Mouse (Mus musculus) MEL (cell line): Measurements from ENCODE around the gene Zbtb20. TPM values are rescaled to one million over a fixed set of nuclear protein-coding genes. Genes with fewer than 3 reads are reported as not detected.
A peak's percentile ranks its signal among the peaks of the same experiment; 100 is the strongest.

Source experiments
- DNase-seq: peaks from one replicate; pipeline ENCODE4 v3.0.0; 2011; ENCODE audit warnings: low read depth, low spot score
- H3K27ac ChIP-seq: 2 replicates; pipeline ENCODE4 v1.5.1; 2012; ENCODE audit warnings: low read depth, mild to moderate bottlenecking, control low read depth, low read length, moderate library complexity; ENCODE audit not compliant: control insufficient read depth
- H3K27me3 ChIP-seq, 2 experiments: fragments of 150-350 bp in 1 of 2; sonication (generic) in 1 of 2; 2 replicates each; pipeline ENCODE4 v1.6.1; 2012; ENCODE audit warnings: low read length in 2 of 2, mild to moderate bottlenecking in 2 of 2, improper control_type of control experiment in 1 of 2, moderate library complexity in 1 of 2; ENCODE audit not compliant: insufficient read depth in 2 of 2, control insufficient read depth in 1 of 2
- H3K36me3 ChIP-seq, 2 experiments: 2 replicates each; pipeline ENCODE4 v1.6.1; 2012 to 2014; ENCODE audit warnings: low read length in 2 of 2, improper control_type of control experiment in 1 of 2, inconsistent platforms in 1 of 2, mild to moderate bottlenecking in 1 of 2; ENCODE audit not compliant: insufficient read depth in 2 of 2, control insufficient read depth in 1 of 2
- H3K4me1 ChIP-seq, 2 experiments: fragments of 150-350 bp in 1 of 2; sonication (generic) in 1 of 2; 2 replicates each; pipeline ENCODE4 v1.6.1; 2012; ENCODE audit warnings: low read length in 2 of 2, improper control_type of control experiment in 1 of 2, mild to moderate bottlenecking in 1 of 2; ENCODE audit not compliant: insufficient read depth in 2 of 2, control insufficient read depth in 1 of 2
- H3K4me3 ChIP-seq, 2 experiments: fragments of 150-350 bp in 1 of 2; sonication (generic) in 1 of 2; 2 replicates each; pipeline ENCODE4 v1.5.1; 2012; ENCODE audit warnings: low read depth in 2 of 2, low read length in 2 of 2, mild to moderate bottlenecking in 2 of 2, moderate library complexity in 2 of 2, control low read depth in 1 of 2, improper control_type of control experiment in 1 of 2; ENCODE audit not compliant: control insufficient read depth in 1 of 2, insufficient read depth in 1 of 2
- H3K79me2 ChIP-seq: 2 replicates; pipeline ENCODE4 v1.6.1; 2012; ENCODE audit warnings: mild to moderate bottlenecking, low read length, moderate library complexity; ENCODE audit not compliant: control insufficient read depth, poor library complexity, insufficient read depth
- H3K9ac ChIP-seq: 2 replicates; pipeline ENCODE4 v1.6.1; 2012; ENCODE audit warnings: low read depth, mild to moderate bottlenecking, control low read depth, low read length, moderate library complexity; ENCODE audit not compliant: control insufficient read depth, poor library complexity, severe bottlenecking
- H3K9me3 ChIP-seq: fragments of 150-350 bp; sonication (generic); replicated peaks from 2 replicates; pipeline ENCODE4 v1.6.1; 2012; ENCODE audit warnings: mild to moderate bottlenecking, low read length, improper control_type of control experiment, moderate library complexity; ENCODE audit not compliant: insufficient read depth
- BHLHE40 ChIP-seq: IDR thresholded peaks from 2 replicates; pipeline ENCODE4 v1.6.1; 2012; ENCODE audit warnings: low read depth, mild to moderate bottlenecking, inconsistent platforms, low read length, improper control_type of control experiment, borderline replicate concordance
- CTCF ChIP-seq, 3 experiments: IDR thresholded peaks in 2 of 3; conservative IDR thresholded peaks in 1 of 3; 2 replicates each; pipeline ENCODE4 v1.5.1; 2011 to 2012; ENCODE audit warnings: low read length in 3 of 3, low read depth in 2 of 3, mild to moderate bottlenecking in 2 of 3, improper control_type of control experiment in 1 of 3, inconsistent platforms in 1 of 3, mixed read lengths in 1 of 3, moderate library complexity in 1 of 3; ENCODE audit not compliant: control insufficient read depth in 1 of 3, insufficient read depth in 1 of 3, poor library complexity in 1 of 3, severe bottlenecking in 1 of 3
- E2F4 ChIP-seq: IDR thresholded peaks from 2 replicates; pipeline ENCODE4 v1.6.1; 2011; ENCODE audit warnings: low read depth, low read length, improper control_type of control experiment, borderline replicate concordance
- ELF1 ChIP-seq: IDR thresholded peaks from 2 replicates; pipeline ENCODE4 v1.6.1; 2014; ENCODE audit warnings: low read depth, mild to moderate bottlenecking, inconsistent platforms, low read length, improper control_type of control experiment, moderate library complexity
- EP300 ChIP-seq, 2 experiments: IDR thresholded peaks; 2 replicates each; pipeline ENCODE4 v1.6.1; 2011; ENCODE audit warnings: improper control_type of control experiment in 2 of 2, low read length in 2 of 2, low read depth in 1 of 2, mild to moderate bottlenecking in 1 of 2
- ETS1 ChIP-seq: IDR thresholded peaks from 2 replicates; pipeline ENCODE4 v1.6.1; 2012; ENCODE audit warnings: low read depth, mild to moderate bottlenecking, inconsistent platforms, low read length, improper control_type of control experiment, moderate library complexity
- GABPA ChIP-seq: IDR thresholded peaks from 2 replicates; pipeline ENCODE4 v1.6.1; 2012; ENCODE audit warnings: low read depth, mild to moderate bottlenecking, inconsistent platforms, low read length, improper control_type of control experiment, moderate library complexity
- GATA1 ChIP-seq: IDR thresholded peaks from 2 replicates; pipeline ENCODE4 v1.6.1; 2011; ENCODE audit warnings: low read depth, low read length, improper control_type of control experiment
- HCFC1 ChIP-seq: IDR thresholded peaks from 2 replicates; pipeline ENCODE4 v1.6.1; 2012; ENCODE audit warnings: low read depth, mild to moderate bottlenecking, inconsistent platforms, low read length, improper control_type of control experiment, moderate library complexity
- JUND ChIP-seq: IDR thresholded peaks from 2 replicates; pipeline ENCODE4 v1.6.1; 2011; ENCODE audit warnings: low read depth, mild to moderate bottlenecking, improper control_type of control experiment, low read length
- KAT2A ChIP-seq: conservative IDR thresholded peaks from 2 replicates; pipeline ENCODE4 v1.6.1; 2012; ENCODE audit warnings: low read depth, low read length, improper control_type of control experiment, inconsistent platforms
- MAFK ChIP-seq: IDR thresholded peaks from 2 replicates; pipeline ENCODE4 v1.6.1; 2011; ENCODE audit warnings: low read depth, mild to moderate bottlenecking, low read length, improper control_type of control experiment, borderline replicate concordance
- MAZ ChIP-seq: IDR thresholded peaks from 2 replicates; pipeline ENCODE4 v1.6.1; 2012; ENCODE audit warnings: low read depth, mild to moderate bottlenecking, inconsistent platforms, low read length, improper control_type of control experiment
- MYB ChIP-seq: IDR thresholded peaks from 2 replicates; pipeline ENCODE4 v1.6.1; 2011; ENCODE audit warnings: mild to moderate bottlenecking, low read depth, low read length, improper control_type of control experiment
- MYC ChIP-seq: IDR thresholded peaks from 2 replicates; pipeline ENCODE4 v1.6.1; 2011; ENCODE audit warnings: low read depth, mild to moderate bottlenecking, low read length, improper control_type of control experiment, moderate library complexity
- NRF1 ChIP-seq: IDR thresholded peaks from 2 replicates; pipeline ENCODE4 v1.6.1; 2014; ENCODE audit warnings: low read depth, mild to moderate bottlenecking, inconsistent platforms, low read length, improper control_type of control experiment, moderate library complexity; ENCODE audit not compliant: poor library complexity, insufficient read depth, severe bottlenecking
- POLR2A ChIP-seq, 2 experiments: IDR thresholded peaks; 2 replicates each; pipeline ENCODE4 v1.6.1; 2011 to 2012; ENCODE audit warnings: low read length in 2 of 2, mild to moderate bottlenecking in 2 of 2, control low read depth in 1 of 2, improper control_type of control experiment in 1 of 2, low read depth in 1 of 2, moderate library complexity in 1 of 2; ENCODE audit not compliant: control insufficient read depth in 1 of 2, insufficient read depth in 1 of 2, poor library complexity in 1 of 2
- POLR2AphosphoS2 ChIP-seq: IDR thresholded peaks from 2 replicates; pipeline ENCODE4 v1.6.1; 2011; ENCODE audit warnings: low read length, improper control_type of control experiment
- POLR2AphosphoS5 ChIP-seq: IDR thresholded peaks from 2 replicates; pipeline ENCODE4 v1.6.1; 2012; ENCODE audit warnings: low read depth, borderline replicate concordance, mild to moderate bottlenecking, inconsistent platforms, low read length, moderate library complexity, mixed read lengths
- RAD21 ChIP-seq: IDR thresholded peaks from 2 replicates; pipeline ENCODE4 v1.6.1; 2011; ENCODE audit warnings: mild to moderate bottlenecking, low read depth, low read length, improper control_type of control experiment
- SMC3 ChIP-seq: IDR thresholded peaks from 2 replicates; pipeline ENCODE4 v1.6.1; 2011; ENCODE audit warnings: low read depth, low read length, improper control_type of control experiment
- TBP ChIP-seq: IDR thresholded peaks from 2 replicates; pipeline ENCODE4 v1.8.0; 2011; ENCODE audit warnings: low read depth, low read length, improper control_type of control experiment
- UBTF ChIP-seq: IDR thresholded peaks from 2 replicates; pipeline ENCODE4 v1.6.1; 2012; ENCODE audit warnings: low read depth, mild to moderate bottlenecking, inconsistent platforms, low read length, improper control_type of control experiment, moderate library complexity, borderline replicate concordance; ENCODE audit not compliant: insufficient read depth
- ZKSCAN1 ChIP-seq: IDR thresholded peaks from 2 replicates; pipeline ENCODE4 v1.6.1; 2012; ENCODE audit warnings: low read depth, mild to moderate bottlenecking, inconsistent platforms, low read length, improper control_type of control experiment, moderate library complexity
- ZNF384 ChIP-seq: IDR thresholded peaks from 2 replicates; pipeline ENCODE4 v1.6.1; 2012; ENCODE audit warnings: low read depth, mild to moderate bottlenecking, inconsistent platforms, low read length, improper control_type of control experiment
- polyA plus RNA-seq, 2 experiments: library from polyadenylated mRNA; stranded (reverse) in 1 of 2; unstranded in 1 of 2; fragments of >175 nt in 1 of 2; fragments of >200 nt in 1 of 2; gene quantifications; 2 replicates each; pipeline versions ENCODE4 v1.2.1 to v1.2.4; 2012; ENCODE audit warnings: low replicate concordance in 2 of 2, low read depth in 1 of 2; ENCODE audit not compliant: insufficient read length in 2 of 2, insufficient read depth in 1 of 2, missing spikeins in 1 of 2
- total RNA-seq: library from RNA; depleted of rRNA; stranded (reverse); fragments of 300-350 nt; gene quantifications from 2 replicates; pipeline ENCODE4 v1.2.3, GENCODE M21; 2012

Zbtb20 gene
- total and polyA plus RNA-seq, 3 experiments = 0.17 to 0.27 TPM; not detected in 1

DNA sequence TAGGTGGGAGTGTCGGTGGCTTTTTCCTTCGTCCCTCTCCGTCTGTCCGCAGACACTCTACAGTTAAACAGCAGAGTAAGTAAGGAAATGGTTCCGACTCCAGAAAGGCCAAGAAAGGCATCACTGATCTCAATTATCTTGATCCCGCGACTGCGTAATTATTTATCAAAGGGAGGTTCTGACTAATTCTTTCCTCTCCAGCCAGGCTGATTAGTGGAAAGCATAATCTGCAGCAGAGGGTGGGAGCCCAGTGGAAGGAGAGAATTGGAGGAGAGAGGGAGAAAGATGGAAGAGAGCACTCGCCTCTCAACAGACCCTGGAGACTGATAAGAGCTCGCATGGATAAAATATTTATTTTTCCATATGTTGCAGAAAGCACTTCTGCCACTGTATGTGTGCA lies 697.1 kb downstream of the Zbtb20 start:
- peaks cover 0 to under 1% of the 10 kb centered on the region in 2 experiments; a peak in 1 of 4 replicates for H3K27me3 ChIP-seq
- no peak for TF ChIP-seq ZKSCAN1
- no peak for TF ChIP-seq EP300 (IDR thresholded peaks at IDR 0.05; ENCODE audit: low read depth in 1 of 2, low read length in 2 of 2)
- TF ChIP-seq GATA1 = no peak
- TF ChIP-seq KAT2A = no peak
- TF ChIP-seq HCFC1 = no peak
- no peak for TF ChIP-seq BHLHE40
- TF ChIP-seq MAFK = no peak
- no peak for TF ChIP-seq MYC
- no peak for TF ChIP-seq POLR2AphosphoS2
- no peak for TF ChIP-seq RAD21
- no peak for TF ChIP-seq MAZ
- no peak for TF ChIP-seq POLR2A (IDR thresholded peaks at IDR 0.05; ENCODE audit: control insufficient read depth in 1 of 2, insufficient read depth in 1 of 2, low read depth in 1 of 2, low read length in 2 of 2, poor library complexity in 1 of 2)
- peaks cover 0 to 2% of the 10 kb centered on the region in 2 experiments; a peak in 1 of 4 replicates for H3K36me3 ChIP-seq
- no peaks in the 10 kb centered on the region for H3K79me2 ChIP-seq
- H3K4me3 ChIP-seq = no peak overlapping the region
- no peaks in the 10 kb centered on the region for H3K9me3 ChIP-seq
- 0 out of 4 replicates have a peak, but pooled peaks cover 0 to 5% of the 10 kb centered on the region in 2 experiments for H3K4me1 ChIP-seq
- no peak overlapping the region for H3K9ac ChIP-seq
- no peak for DNase-seq
- no peak overlapping the region for H3K27ac ChIP-seq

DNA sequence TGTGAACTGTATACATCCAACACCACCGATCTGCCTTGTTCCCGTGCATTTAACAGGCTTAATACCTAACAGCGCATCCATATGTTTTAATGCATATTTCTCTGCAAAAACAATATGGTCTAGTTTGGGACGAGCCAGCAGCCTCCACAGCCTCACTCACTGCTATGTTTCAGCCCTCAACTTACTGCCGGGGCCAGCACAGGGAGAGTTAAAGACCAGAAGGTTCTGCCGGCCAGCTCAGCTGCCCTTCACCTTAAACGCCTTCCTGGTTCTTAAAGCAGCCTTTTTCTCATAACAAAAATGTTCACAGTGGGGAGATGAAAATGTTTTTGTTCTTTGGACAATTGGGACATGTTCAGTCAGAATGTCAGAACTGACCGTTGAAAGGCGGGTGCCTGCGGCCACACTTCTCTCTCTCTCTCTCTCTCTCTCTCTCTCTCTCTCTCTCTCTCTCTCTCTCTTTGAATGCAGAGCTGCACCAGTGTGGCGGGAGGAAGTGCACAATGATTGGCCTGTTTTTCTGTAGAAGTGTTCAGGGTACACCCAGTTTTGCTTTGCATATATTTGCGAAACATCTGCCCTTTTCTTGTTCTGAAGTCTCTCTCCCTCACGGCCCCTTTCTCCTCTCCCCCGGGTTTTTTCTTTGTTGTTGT lies 697.6 kb downstream of the Zbtb20 start:
- H3K79me2 ChIP-seq = no peaks in the 10 kb centered on the region
- H3K4me3 ChIP-seq = no peak overlapping the region
- no peaks in the 10 kb centered on the region for H3K9me3 ChIP-seq
- 0 out of 4 replicates have a peak, but pooled peaks cover 0 to 5% of the 10 kb centered on the region in 2 experiments for H3K4me1 ChIP-seq
- H3K9ac ChIP-seq = no peak overlapping the region
- H3K27ac ChIP-seq = no peak overlapping the region
- no peak for DNase-seq
- peaks cover 0 to 6% of the 10 kb centered on the region in 2 experiments; a peak in 2 of 4 replicates for H3K36me3 ChIP-seq
- no peak for TF ChIP-seq TBP
- TF ChIP-seq, all 39 proteins: peak for 0
- H3K27me3 ChIP-seq = no peaks in the 10 kb centered on the region

DNA sequence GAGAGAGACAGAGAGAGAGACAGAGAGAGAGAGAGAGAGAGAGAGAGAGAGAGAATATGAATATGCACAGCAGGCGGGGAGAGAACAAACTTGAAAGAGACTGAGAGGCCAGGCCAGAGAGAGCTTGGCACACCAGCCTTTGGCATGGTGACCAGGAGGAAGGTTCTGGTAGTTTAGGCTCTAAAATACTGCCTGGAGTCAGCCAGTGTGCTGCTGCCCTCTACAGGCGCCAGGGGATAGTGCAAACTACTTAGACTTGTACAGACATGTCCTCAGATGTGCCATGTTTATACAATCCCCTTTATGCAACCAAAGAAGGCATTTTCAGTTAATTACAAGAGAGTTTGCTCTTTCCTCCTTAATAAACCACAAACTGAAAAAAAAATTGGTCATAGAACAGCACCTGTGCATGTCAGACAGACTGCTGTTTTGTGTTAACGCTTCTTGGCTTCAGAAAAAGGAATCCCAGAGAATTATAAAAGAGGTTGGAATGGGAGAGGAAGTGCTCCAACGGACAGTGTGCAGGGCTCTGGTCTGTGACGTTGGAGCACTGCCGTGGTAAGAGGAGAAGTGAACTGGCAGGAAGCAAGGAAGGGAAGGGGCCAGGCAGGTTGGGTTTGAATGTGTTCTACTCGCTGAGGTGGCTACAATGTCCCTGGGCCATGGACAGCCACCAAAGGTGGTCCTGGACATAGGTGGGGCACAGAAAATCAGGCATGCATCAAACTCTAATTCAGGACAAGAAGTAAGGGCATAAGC lies 698.5 kb downstream of the Zbtb20 start:
- Histone ChIP-seq H3K27ac (no peak overlapping the region), H3K27me3 (no peaks in the 10 kb centered on the region), H3K4me1 (peaks cover 2 to 12% of the 10 kb centered on the region in 2 experiments; a peak in 3 of 4 replicates), H3K9ac (no peak overlapping the region), H3K9me3 (no peaks in the 10 kb centered on the region), H3K4me3 (no peak overlapping the region), H3K79me2 (no peaks in the 10 kb centered on the region), H3K36me3 (peaks cover 0 to 9% of the 10 kb centered on the region in 2 experiments; a peak in 2 of 4 replicates)
- DNase-seq = peak; percentile 79
- TF ChIP-seq POLR2AphosphoS5 (no peak), ZNF384 (no peak), SMC3 (peak; percentile 67), E2F4 (no peak), JUND (0 out of 2 replicates have a peak, but pooled peaks have one; percentile 45), TBP (no peak), CTCF (IDR thresholded peaks at IDR 0.05 in 2 of 3, conservative IDR thresholded peaks at IDR 0.05 in 1 of 3; ENCODE audit: control insufficient read depth in 1 of 3, insufficient read depth in 1 of 3, low read depth in 2 of 3, low read length in 3 of 3, poor library complexity in 1 of 3, severe bottlenecking in 1 of 3) (peak; percentile 78 to 92 (median 86)), UBTF (no peak), NRF1 (no peak), MYB (no peak), ETS1 (no peak), ELF1 (no peak), GABPA (no peak)
